Mouse (Mus musculus) myocyte (in vitro differentiated cells): Measurements from ENCODE around the gene Bhlhe40.

Source experiments
- E2F4 ChIP-seq: IDR thresholded peaks from one replicate; pipeline ENCODE4 v1.6.1; 2011; ENCODE audit warnings: mild to moderate bottlenecking, control low read depth, moderate library complexity; ENCODE audit not compliant: insufficient read depth
- MYOG ChIP-seq, 3 experiments: IDR thresholded peaks; one replicate each; pipeline ENCODE4 v1.6.1; 2011; ENCODE audit warnings: control low read depth in 2 of 3, low read depth in 2 of 3, mild to moderate bottlenecking in 2 of 3; ENCODE audit not compliant: insufficient read length in 2 of 3, control insufficient read depth in 1 of 3, insufficient read depth in 1 of 3
- POLR2A ChIP-seq: IDR thresholded peaks from one replicate; pipeline ENCODE4 v1.6.1; 2011; ENCODE audit warnings: low read depth, mild to moderate bottlenecking, control low read depth, moderate library complexity; ENCODE audit not compliant: insufficient read length
- POLR2AphosphoS2 ChIP-seq: IDR thresholded peaks from one replicate; pipeline ENCODE4 v1.6.1; 2011; ENCODE audit warnings: low read depth, control low read depth; ENCODE audit not compliant: insufficient read length
- SRF ChIP-seq: IDR thresholded peaks from one replicate; pipeline ENCODE4 v1.6.1; 2011; ENCODE audit warnings: low read depth; ENCODE audit not compliant: control insufficient read depth, insufficient read length
- TCF3 ChIP-seq: IDR thresholded peaks from one replicate; pipeline ENCODE4 v1.6.1; 2011; ENCODE audit warnings: low read depth, control low read depth; ENCODE audit not compliant: insufficient read length
- USF1 ChIP-seq: IDR thresholded peaks from one replicate; pipeline ENCODE4 v1.6.1; 2011; ENCODE audit warnings: low read depth, mild to moderate bottlenecking, control low read depth, moderate library complexity

GRCm38 (mm10) chr6:108709131-108709470, 48.7 kb downstream of the Bhlhe40 start:
- TF ChIP-seq POLR2AphosphoS2 = no peak
- no peak for TF ChIP-seq POLR2A
- no peak for TF ChIP-seq TCF3
- TF ChIP-seq SRF = no peak
- no peak for TF ChIP-seq USF1
- TF ChIP-seq MYOG (IDR thresholded peaks at IDR 0.05; ENCODE audit: control insufficient read depth in 1 of 3, insufficient read depth in 1 of 3, insufficient read length in 2 of 3, low read depth in 2 of 3) = no peak
- TF ChIP-seq E2F4 = no peak
